Mouse (Mus musculus): Measurements from ENCODE around the gene Kcnj3. TPM values are rescaled to one million over a fixed set of nuclear protein-coding genes. Genes with fewer than 3 reads are reported as not detected.
"Not testable (repeated sequence)": the region's sequence is repeated elsewhere in the genome, so short reads cannot be mapped to it uniquely, and the experiment has no call there.

The Kcnj3 gene
- polyA plus RNA-seq, 1 experiment from 2014 or later, result 0.20 TPM

DNA sequence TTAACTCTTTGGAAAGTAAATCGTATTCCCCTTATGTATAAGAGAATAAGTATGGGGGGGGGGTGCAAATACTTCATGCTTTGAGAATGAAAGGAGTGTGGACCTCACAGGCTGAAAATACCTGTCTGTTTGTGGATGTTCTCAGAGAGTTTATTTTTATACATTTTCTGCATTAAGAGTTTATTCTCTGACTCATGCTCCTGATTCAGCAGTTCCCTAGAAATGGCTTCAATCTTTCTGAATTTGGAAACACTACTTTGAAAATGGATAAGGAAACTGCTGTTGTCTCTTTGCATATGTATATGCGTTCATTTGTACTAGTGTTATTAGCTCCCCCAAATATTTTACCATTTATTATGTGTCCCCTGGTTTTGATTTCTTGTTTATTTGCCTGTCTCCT lies 23.4 kb downstream of the Kcnj3 start:
- no peak overlapping the region for H3K4me3 ChIP-seq

DNA sequence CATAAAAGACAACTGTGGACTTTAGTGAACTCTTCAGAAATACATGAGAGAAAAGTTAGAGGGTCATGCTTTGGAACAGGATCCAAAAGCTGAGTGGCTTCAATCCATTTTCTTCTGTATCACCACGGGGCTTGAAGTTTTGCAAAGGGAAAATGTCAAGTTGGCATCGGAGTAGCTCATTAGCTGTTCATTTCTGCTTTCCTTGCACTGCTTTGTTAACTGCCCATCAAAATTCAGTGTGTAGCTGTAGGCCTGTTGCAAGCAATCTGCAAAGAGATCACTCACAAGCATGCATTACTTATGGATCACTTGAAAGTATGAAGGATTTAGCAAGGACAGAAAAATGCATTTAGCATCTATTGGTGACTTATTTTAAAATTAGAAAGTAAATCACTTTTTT lies 33.4 kb downstream of the Kcnj3 start:
- DNase-seq (ENCODE audit: extremely low spot score, low spot score), result no peak
- H3K4me3 ChIP-seq, result no peak overlapping the region
- H3K27ac ChIP-seq, result no peak overlapping the region
- no peaks in the 10 kb centered on the region for H3K9me3 ChIP-seq
- no peaks in the 10 kb centered on the region for H3K36me3 ChIP-seq (replicated peaks)
- no peaks in the 10 kb centered on the region for H3K27me3 ChIP-seq (ENCODE audit: poor library complexity, severe bottlenecking)
- WGBS, result 61% methylated on average over 2 of the region's 2 CpGs
- H3K4me1 ChIP-seq, result no peaks in the 10 kb centered on the region

More for the DNA sequence above, 23.4 kb downstream of the Kcnj3 start:
- Histone ChIP-seq H3K9me3 (no peaks in the 10 kb centered on the region), H3K27me3 (ENCODE audit: poor library complexity, severe bottlenecking) (no peaks in the 10 kb centered on the region), H3K4me1 (no peaks in the 10 kb centered on the region), H3K27ac (no peak overlapping the region), H3K36me3 (replicated peaks) (no peaks in the 10 kb centered on the region)
- no peak for DNase-seq (ENCODE audit: extremely low spot score, low spot score)
- 92% methylated on average over 2 of the region's 2 CpGs for WGBS

DNA sequence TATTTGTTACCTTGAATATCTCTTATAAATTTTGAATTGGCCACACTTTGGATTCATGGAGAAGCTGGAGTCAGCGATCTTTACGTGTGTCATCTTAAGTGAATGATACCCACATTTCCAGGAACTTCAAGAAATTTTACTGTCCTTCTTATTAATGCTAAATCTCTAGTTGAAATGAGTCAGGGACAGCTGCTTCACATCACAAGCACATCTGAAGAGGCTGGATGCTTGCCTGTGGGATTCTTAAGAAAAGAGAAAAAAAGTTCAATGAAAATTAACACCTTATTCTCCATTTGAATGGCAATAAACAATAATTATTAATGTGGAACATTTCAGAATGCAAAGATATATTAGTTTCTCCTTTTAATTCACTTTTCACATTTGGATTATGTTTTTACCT lies 34.2 kb downstream of the Kcnj3 start:
- Histone ChIP-seq H3K9me3 (no peaks in the 10 kb centered on the region), H3K4me1 (no peaks in the 10 kb centered on the region)
- 94% methylated on average over 2 of the region's 2 CpGs for WGBS

DNA sequence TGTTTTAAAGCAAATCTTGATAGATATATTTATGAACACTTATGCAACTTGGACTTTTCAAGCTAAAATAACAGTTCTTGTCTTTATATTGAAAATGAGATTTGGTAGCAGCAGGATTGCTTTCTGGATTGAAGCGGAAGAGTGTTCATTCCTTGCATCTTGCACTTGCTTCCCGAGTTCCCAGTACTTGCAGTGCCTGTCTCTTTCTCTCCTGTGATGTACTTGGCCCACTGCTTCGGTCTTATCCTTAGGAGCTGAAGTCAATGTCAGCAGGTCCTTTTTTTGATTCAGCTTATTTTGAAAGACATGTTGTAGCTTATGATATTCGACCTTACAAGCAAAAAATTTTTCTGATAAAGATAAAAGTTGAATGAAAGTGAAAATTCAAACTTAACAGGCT lies 43.7 kb downstream of the Kcnj3 start:
- no peak overlapping the region for H3K4me3 ChIP-seq
- no peaks in the 10 kb centered on the region for H3K27me3 ChIP-seq (ENCODE audit: poor library complexity, severe bottlenecking)
- no peak for DNase-seq (ENCODE audit: extremely low spot score, low spot score)
- no peaks in the 10 kb centered on the region for H3K9me3 ChIP-seq
- no peaks in the 10 kb centered on the region for H3K36me3 ChIP-seq (replicated peaks)
- no peaks in the 10 kb centered on the region for H3K4me1 ChIP-seq
- no peak overlapping the region for H3K27ac ChIP-seq
- WGBS, result 86% methylated on average over 4 of the region's 4 CpGs

More for the DNA sequence above, 34.2 kb downstream of the Kcnj3 start:
- Histone ChIP-seq H3K4me3 (no peak overlapping the region), H3K27ac (no peak overlapping the region), H3K36me3 (replicated peaks) (no peaks in the 10 kb centered on the region), H3K27me3 (ENCODE audit: poor library complexity, severe bottlenecking) (no peaks in the 10 kb centered on the region)
- no peak for DNase-seq (ENCODE audit: extremely low spot score, low spot score)

DNA sequence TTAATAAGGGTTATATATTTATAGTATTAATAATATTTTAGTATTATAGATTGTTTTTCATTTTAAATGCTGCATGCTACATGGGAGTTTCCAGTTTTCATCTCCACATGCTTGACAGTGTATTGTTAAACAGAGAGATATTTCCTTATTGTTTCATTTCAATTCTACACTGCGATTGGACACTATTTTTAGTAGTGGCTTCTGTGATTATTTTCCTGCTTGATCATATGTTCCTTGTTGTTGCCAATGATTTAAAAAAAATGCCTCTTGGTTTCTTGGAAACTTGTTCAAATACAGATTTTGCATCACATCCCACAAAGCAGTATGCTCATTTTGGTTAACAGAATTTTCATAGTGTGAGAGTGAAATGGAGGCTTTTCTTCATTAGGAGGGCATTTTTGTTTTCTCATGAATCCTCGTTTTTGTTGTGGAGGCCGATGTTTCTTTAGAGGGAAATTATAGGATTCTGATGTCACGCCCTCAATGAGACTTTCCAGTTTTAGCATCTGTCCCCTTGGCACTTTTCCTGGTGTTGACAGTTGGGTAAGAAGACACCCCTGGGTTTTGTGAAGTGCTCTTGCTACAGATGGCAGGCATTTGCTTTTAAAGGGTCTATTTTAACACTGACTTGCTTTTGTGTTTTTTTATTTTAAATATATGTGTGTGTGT lies 44.3 kb downstream of the Kcnj3 start:
- no peak for DNase-seq (ENCODE audit: extremely low spot score, low spot score)
- WGBS, result 91% methylated on average over 4 of the region's 4 CpGs
- H3K4me3 ChIP-seq, result no peak overlapping the region

DNA sequence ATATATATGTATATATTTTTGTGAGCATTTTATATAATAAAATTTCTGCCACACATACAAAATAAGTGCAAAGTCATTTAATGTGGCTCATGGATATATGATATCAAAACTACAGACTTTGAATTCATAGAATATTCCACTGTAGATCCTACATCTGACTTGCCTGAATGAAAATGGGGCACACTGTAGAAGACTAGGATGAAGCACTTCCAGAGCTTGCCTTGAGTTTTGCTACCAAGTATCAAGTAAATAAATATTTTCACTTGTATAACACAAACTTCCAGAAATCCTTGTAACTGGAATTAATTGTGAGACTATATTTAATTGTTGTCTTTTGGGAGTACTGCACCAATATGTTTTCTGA lies 44.8 kb downstream of the Kcnj3 start:
- H3K27me3 ChIP-seq (ENCODE audit: poor library complexity, severe bottlenecking), result no peaks in the 10 kb centered on the region
- H3K36me3 ChIP-seq (replicated peaks), result no peaks in the 10 kb centered on the region
- H3K9me3 ChIP-seq, result no peaks in the 10 kb centered on the region
- no peaks in the 10 kb centered on the region for H3K4me1 ChIP-seq
- DNase-seq (ENCODE audit: extremely low spot score, low spot score), result no peak
- H3K4me3 ChIP-seq, result no peak overlapping the region
- no peak overlapping the region for H3K27ac ChIP-seq

More for the DNA sequence above, 44.3 kb downstream of the Kcnj3 start:
- Histone ChIP-seq H3K36me3 (replicated peaks) (no peaks in the 10 kb centered on the region), H3K9me3 (no peaks in the 10 kb centered on the region), H3K27ac (no peak overlapping the region), H3K4me1 (no peaks in the 10 kb centered on the region), H3K27me3 (ENCODE audit: poor library complexity, severe bottlenecking) (no peaks in the 10 kb centered on the region)

DNA sequence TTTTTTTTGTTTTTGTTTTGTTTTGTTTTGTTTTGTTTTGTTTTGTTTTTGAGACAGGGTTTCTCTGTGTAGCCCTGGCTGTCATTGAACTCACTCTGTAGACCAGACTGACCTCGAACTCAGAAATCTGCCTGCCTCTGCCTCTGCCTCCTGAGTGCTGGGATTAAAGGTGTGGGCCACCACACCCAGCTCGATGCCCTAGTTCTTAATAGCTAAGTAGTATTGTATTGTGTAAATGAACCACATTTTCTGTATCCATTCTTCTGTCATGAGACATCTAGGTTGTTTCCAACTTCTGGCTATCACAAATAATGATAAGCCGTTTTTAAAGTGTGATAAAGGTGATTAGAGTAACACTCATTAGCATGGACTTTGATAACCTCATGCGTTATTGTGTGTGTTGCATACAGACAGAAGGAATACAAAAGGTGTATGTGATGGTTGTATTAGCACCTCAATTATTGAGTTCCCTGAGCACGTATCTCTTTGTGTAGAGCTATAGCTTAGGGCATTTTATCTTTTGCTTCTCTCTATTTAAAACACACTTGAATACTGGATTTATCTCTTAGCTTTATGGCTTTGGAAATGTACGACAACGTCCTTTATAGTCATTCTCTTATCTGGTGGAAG lies 49.8 kb downstream of the Kcnj3 start:
- not testable (repeated sequence) for H3K36me3 ChIP-seq (replicated peaks); H3K4me3 ChIP-seq; H3K27ac ChIP-seq; H3K9me3 ChIP-seq; H3K27me3 ChIP-seq (ENCODE audit: poor library complexity, severe bottlenecking); DNase-seq (ENCODE audit: extremely low spot score, low spot score); H3K4me1 ChIP-seq
- WGBS, result 92% methylated on average over 7 of the region's 7 CpGs

DNA sequence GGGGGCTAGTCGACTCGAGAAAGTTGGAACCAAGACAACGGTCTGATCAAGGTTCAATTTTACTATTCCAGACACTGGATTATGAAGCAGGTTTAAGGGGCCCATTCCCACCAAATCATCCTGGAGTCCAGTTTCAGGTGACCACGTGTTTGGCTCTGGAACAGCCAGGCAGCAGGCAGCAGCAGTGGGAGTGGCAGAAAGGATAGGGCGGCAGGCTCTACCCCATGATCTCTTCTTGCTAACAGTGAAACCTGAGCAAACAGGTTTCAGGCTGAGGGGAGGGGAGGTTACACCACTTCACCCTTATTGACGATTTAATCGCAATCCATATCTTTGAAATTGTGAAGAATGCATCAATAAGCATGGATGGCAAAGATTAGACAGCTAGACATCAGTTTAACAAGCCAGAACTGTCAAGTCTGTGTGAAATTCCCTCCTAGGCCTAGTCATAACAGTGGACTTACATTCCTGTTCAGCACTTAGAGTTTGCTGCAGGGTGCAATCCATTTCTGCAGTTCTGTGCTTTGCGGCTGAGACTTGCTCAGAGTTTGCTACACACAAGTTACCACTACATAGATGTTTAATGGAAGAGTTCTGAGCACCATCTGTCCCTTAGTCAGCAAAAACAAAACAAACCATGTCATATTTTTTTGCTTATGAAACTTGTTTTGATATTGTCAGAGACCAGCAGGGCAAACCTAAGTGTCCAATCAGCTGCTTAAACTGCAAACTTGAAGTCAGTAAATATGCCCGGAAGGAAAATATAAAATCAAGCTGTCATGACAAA lies 67.8 kb downstream of the Kcnj3 start:
- Histone ChIP-seq H3K27me3 (ENCODE audit: poor library complexity, severe bottlenecking) (no peaks in the 10 kb centered on the region), H3K4me1 (no peaks in the 10 kb centered on the region), H3K9me3 (no peaks in the 10 kb centered on the region), H3K36me3 (replicated peaks) (no peaks in the 10 kb centered on the region), H3K4me3 (no peak overlapping the region), H3K27ac (no peak overlapping the region)
- 78% methylated on average over 9 of the region's 9 CpGs for WGBS
- DNase-seq (ENCODE audit: extremely low spot score, low spot score), result no peak

DNA sequence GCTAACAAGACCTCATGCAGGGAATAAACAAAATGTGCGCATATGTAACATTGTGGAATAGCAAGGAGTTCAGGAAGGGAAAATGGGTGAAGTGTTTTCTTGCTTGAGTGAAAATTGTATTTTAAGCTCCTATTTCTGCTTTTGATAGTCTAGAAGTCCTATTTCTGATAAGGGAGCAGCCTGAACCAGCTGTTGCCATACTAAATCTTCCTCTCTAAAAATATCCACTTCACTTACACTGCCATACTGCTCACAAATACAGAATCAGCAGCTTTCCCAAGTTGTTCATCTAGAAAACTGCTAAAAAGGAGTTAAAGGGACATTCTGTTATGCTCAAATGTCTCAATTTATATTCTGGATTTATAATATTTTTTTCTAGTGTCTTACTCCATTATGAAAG lies 69.9 kb downstream of the Kcnj3 start:
- Histone ChIP-seq H3K4me3 (no peak overlapping the region), H3K27ac (no peak overlapping the region), H3K9me3 (no peaks in the 10 kb centered on the region), H3K36me3 (replicated peaks) (no peaks in the 10 kb centered on the region), H3K27me3 (ENCODE audit: poor library complexity, severe bottlenecking) (no peaks in the 10 kb centered on the region), H3K4me1 (no peaks in the 10 kb centered on the region)
- 96% methylated on average over 1 of the region's 1 CpGs for WGBS
- DNase-seq (ENCODE audit: extremely low spot score, low spot score), result no peak

DNA sequence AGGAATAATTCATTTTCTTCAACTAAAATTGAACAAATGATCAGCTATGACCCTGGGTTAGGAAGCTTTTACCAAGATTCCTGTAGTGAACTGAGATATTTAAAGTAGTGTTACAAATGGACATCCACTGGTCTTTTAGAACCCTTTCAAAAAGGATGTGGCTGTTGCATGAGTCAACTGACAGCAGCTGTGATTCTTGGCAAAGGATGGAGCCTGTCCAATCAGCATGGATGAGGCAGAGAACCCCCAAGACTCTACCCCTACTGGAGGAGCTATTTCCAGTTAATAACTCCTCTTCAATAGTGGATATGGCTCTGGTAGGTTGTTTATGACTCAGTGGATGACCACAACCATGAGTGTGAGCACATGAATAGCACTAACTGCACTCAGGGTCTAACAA lies 81.5 kb downstream of the Kcnj3 start:
- Histone ChIP-seq H3K27me3 (ENCODE audit: poor library complexity, severe bottlenecking) (no peaks in the 10 kb centered on the region), H3K4me3 (no peak overlapping the region), H3K4me1 (no peaks in the 10 kb centered on the region), H3K9me3 (no peaks in the 10 kb centered on the region), H3K36me3 (replicated peaks) (no peaks in the 10 kb centered on the region), H3K27ac (no peak overlapping the region)
- DNase-seq (ENCODE audit: extremely low spot score, low spot score), result no peak

DNA sequence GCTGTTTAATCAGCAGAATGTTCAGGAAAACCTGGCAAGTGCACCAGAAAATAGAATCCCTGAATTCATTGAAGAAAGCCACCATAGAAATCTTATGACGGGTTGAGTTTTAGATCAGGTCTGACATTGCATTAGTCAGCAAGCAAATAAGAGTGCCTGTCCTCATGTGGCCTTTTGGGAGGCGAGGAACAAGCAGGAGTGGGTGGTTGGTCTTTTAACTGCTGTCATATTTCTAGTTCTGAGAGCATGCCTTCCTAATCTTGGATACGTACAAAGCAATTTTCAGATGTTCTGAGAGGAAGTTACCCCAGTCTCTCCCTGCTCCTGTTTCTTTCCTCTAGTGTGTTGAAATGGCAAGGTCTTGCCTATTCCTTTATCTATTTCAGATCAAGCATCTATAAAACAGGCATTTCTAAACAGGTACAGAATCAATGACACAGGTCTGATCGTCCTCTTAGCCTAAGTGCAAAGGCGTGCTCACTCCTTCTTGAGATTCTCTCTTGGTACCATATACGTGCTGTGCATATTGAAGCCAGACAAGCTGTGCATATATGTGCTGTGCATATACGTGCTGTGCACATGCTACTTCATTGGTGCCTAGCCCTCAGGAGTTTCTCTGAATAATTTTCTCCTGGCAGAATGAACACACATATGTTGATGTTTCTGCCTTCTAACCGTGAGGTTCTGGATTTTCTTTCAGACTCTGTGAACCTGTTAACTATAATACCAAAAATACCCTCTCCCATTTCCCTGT lies 97.1 kb downstream of the Kcnj3 start:
- no peaks in the 10 kb centered on the region for H3K4me1 ChIP-seq
- DNase-seq (ENCODE audit: extremely low spot score, low spot score), result no peak
- 89% methylated on average over 8 of the region's 8 CpGs for WGBS

DNA sequence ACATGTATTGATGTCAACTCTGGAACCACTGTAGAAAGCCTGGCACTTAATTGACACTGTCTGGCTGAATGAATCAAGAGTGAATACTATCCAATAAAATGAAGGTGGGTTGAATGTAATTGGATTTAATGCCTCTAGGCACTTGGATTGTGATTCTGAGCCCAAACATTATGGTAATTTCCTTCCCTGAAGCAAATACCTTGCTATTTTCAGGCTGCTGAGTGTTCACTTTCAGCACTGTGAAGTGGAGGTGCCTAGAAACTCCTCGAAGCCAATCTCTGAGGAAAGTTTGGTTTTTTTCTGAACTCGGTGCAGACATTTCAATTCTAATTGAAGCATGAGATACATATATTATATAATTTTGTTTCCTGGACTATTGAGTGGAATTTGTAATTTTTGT lies 99.2 kb downstream of the Kcnj3 start:
- Histone ChIP-seq H3K4me1 (no peaks in the 10 kb centered on the region), H3K9me3 (no peaks in the 10 kb centered on the region), H3K27me3 (ENCODE audit: poor library complexity, severe bottlenecking) (no peaks in the 10 kb centered on the region), H3K36me3 (replicated peaks) (no peaks in the 10 kb centered on the region), H3K27ac (no peak overlapping the region), H3K4me3 (no peak overlapping the region)
- DNase-seq (ENCODE audit: extremely low spot score, low spot score), result no peak
- WGBS, result 84% methylated on average over 2 of the region's 2 CpGs

More for the DNA sequence above, 97.1 kb downstream of the Kcnj3 start:
- no peak overlapping the region for H3K27ac ChIP-seq
- no peak overlapping the region for H3K4me3 ChIP-seq
- H3K27me3 ChIP-seq (ENCODE audit: poor library complexity, severe bottlenecking), result no peaks in the 10 kb centered on the region
- no peaks in the 10 kb centered on the region for H3K9me3 ChIP-seq
- H3K36me3 ChIP-seq (replicated peaks), result no peaks in the 10 kb centered on the region

DNA sequence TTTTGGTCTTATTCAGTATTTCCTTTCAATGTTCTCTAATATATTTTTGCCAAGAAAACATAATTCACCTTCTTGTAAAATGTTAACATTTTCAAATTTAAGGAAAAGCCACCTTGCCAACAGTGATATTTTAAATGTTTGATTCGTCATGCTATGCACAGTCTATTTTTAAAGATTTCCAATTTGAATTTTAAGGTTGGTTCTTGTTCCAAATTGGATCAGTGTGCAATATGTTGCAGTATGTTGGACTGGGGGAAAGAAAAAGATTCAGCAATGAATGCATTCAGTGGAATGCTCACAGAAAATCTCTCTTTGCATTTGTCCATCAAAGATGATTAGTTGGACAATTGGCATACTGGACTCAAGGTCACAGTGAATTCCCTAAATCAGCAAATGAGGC lies 99.7 kb downstream of the Kcnj3 start:
- Histone ChIP-seq H3K9me3 (no peaks in the 10 kb centered on the region), H3K4me1 (no peaks in the 10 kb centered on the region), H3K4me3 (no peak overlapping the region), H3K36me3 (replicated peaks) (no peaks in the 10 kb centered on the region), H3K27ac (no peak overlapping the region), H3K27me3 (ENCODE audit: poor library complexity, severe bottlenecking) (no peaks in the 10 kb centered on the region)
- 96% methylated on average over 1 of the region's 1 CpGs for WGBS
- DNase-seq (ENCODE audit: extremely low spot score, low spot score), result no peak
